Mouse (Mus musculus): ENCODE measurements around the gene Rbfox3. TPM values are rescaled to one million over a fixed set of nuclear protein-coding genes. Genes with fewer than 3 reads are reported as not detected.
A peak's percentile ranks its signal among the peaks of the same experiment; 100 is the strongest.

Rbfox3 gene
- polyA plus RNA-seq, 1 experiment from 2014 or later: 0.97 TPM

- H3K27me3 ChIP-seq (replicated peaks; ENCODE audit: insufficient read depth, low read length): 0 out of 2 replicates have a peak, but pooled peaks cover 5% of the 10 kb centered on the region
Observed at GRCm38 (mm10) chr11:118742762-118743161, 168.6 kb downstream of the Rbfox3 start.

GRCm38 (mm10) chr11:118741262-118741661 lies 170.1 kb downstream of the Rbfox3 start:
- H3K36me3 ChIP-seq (ENCODE audit: insufficient read depth, low read length): no peaks in the 10 kb centered on the region
- H3K4me1 ChIP-seq (ENCODE audit: insufficient read depth, low read depth, low read length): no peaks in the 10 kb centered on the region
- H3K27ac ChIP-seq (ENCODE audit: low read length): no peak overlapping the region
- 35% methylated on average over 6 of the region's 6 CpGs for WGBS
- ATAC-seq (no peak), DNase-seq (ENCODE audit: low spot score) (no peak)
- no peak overlapping the region for H3K4me3 ChIP-seq (ENCODE audit: low read depth, low read length)
- 0 out of 2 replicates have a peak, but pooled peaks cover 5% of the 10 kb centered on the region for H3K27me3 ChIP-seq (replicated peaks; ENCODE audit: insufficient read depth, low read length)
- no peak overlapping the region for H3K4me2 ChIP-seq (replicated peaks; ENCODE audit: low read depth, low read length)
- H3K9ac ChIP-seq (replicated peaks; ENCODE audit: low read depth): no peak overlapping the region
- no peaks in the 10 kb centered on the region for H3K9me3 ChIP-seq (ENCODE audit: low read length)
- peak; percentile 28 for TF ChIP-seq CTCF (IDR thresholded peaks at IDR 0.05)
- TF ChIP-seq EP300 (IDR thresholded peaks at IDR 0.05): no peak

More at GRCm38 (mm10) chr11:118742762-118743161, 168.6 kb downstream of the Rbfox3 start:
- DNase-seq (ENCODE audit: low spot score): peak; percentile 61
- Histone ChIP-seq H3K4me2 (replicated peaks; ENCODE audit: low read depth, low read length) (no peak overlapping the region), H3K27ac (ENCODE audit: low read length) (no peak overlapping the region), H3K9me3 (ENCODE audit: low read length) (no peaks in the 10 kb centered on the region), H3K36me3 (ENCODE audit: insufficient read depth, low read length) (no peaks in the 10 kb centered on the region), H3K4me3 (ENCODE audit: low read depth, low read length) (no peak overlapping the region), H3K4me1 (ENCODE audit: insufficient read depth, low read depth, low read length) (no peaks in the 10 kb centered on the region), H3K9ac (replicated peaks; ENCODE audit: low read depth) (no peak overlapping the region)
- no peak for ATAC-seq
- 9% methylated on average over 3 of the region's 3 CpGs for WGBS
- TF ChIP-seq CTCF (IDR thresholded peaks at IDR 0.05) (peak; percentile 81), EP300 (IDR thresholded peaks at IDR 0.05) (no peak)

GRCm38 (mm10) chr11:118740001-118740400 lies 171.4 kb downstream of the Rbfox3 start:
- TF ChIP-seq EP300 (IDR thresholded peaks at IDR 0.05): no peak
- peak; percentile 89 for TF ChIP-seq CTCF (IDR thresholded peaks at IDR 0.05)
- Histone ChIP-seq H3K27ac (ENCODE audit: low read length) (no peak overlapping the region), H3K4me2 (replicated peaks; ENCODE audit: low read depth, low read length) (no peak overlapping the region), H3K9ac (replicated peaks; ENCODE audit: low read depth) (no peak overlapping the region), H3K27me3 (replicated peaks; ENCODE audit: insufficient read depth, low read length) (0 out of 2 replicates have a peak, but pooled peaks cover 5% of the 10 kb centered on the region), H3K9me3 (ENCODE audit: low read length) (no peaks in the 10 kb centered on the region), H3K4me1 (ENCODE audit: insufficient read depth, low read depth, low read length) (no peaks in the 10 kb centered on the region), H3K4me3 (ENCODE audit: low read depth, low read length) (no peak overlapping the region), H3K36me3 (ENCODE audit: insufficient read depth, low read length) (no peaks in the 10 kb centered on the region)
- no peak for ATAC-seq
- peak; percentile 83 for DNase-seq (ENCODE audit: low spot score)
- WGBS: 12% methylated on average over 6 of the region's 6 CpGs

- WGBS: 11% methylated on average over 23 of the region's 23 CpGs
- TF ChIP-seq EP300 (IDR thresholded peaks at IDR 0.05): no peak
- peak; percentile 96 for TF ChIP-seq CTCF (IDR thresholded peaks at IDR 0.05)
- ATAC-seq (peak; percentile 27; the same call in 1 of the 2 replicates), DNase-seq (ENCODE audit: low spot score) (peak; percentile 75)
- 0 out of 2 replicates have a peak, but pooled peaks cover 5% of the 10 kb centered on the region for H3K27me3 ChIP-seq (replicated peaks; ENCODE audit: insufficient read depth, low read length)
- H3K9ac ChIP-seq (replicated peaks; ENCODE audit: low read depth): no peak overlapping the region
- no peaks in the 10 kb centered on the region for H3K4me1 ChIP-seq (ENCODE audit: insufficient read depth, low read depth, low read length)
- no peaks in the 10 kb centered on the region for H3K9me3 ChIP-seq (ENCODE audit: low read length)
- no peak overlapping the region for H3K4me3 ChIP-seq (ENCODE audit: low read depth, low read length)
- no peak overlapping the region for H3K27ac ChIP-seq (ENCODE audit: low read length)
- H3K36me3 ChIP-seq (ENCODE audit: insufficient read depth, low read length): no peaks in the 10 kb centered on the region
- no peak overlapping the region for H3K4me2 ChIP-seq (replicated peaks; ENCODE audit: low read depth, low read length)
Observed at GRCm38 (mm10) chr11:118738855-118739832, 172.3 kb downstream of the Rbfox3 start.

- Histone ChIP-seq H3K27me3 (replicated peaks; ENCODE audit: insufficient read depth, low read length) (0 out of 2 replicates have a peak, but pooled peaks cover 5% of the 10 kb centered on the region), H3K9me3 (ENCODE audit: low read length) (no peaks in the 10 kb centered on the region), H3K9ac (replicated peaks; ENCODE audit: low read depth) (no peak overlapping the region), H3K36me3 (ENCODE audit: insufficient read depth, low read length) (no peaks in the 10 kb centered on the region), H3K4me2 (replicated peaks; ENCODE audit: low read depth, low read length) (no peak overlapping the region), H3K4me3 (ENCODE audit: low read depth, low read length) (no peak overlapping the region), H3K4me1 (ENCODE audit: insufficient read depth, low read depth, low read length) (no peaks in the 10 kb centered on the region), H3K27ac (ENCODE audit: low read length) (no peak overlapping the region)
- TF ChIP-seq CTCF (IDR thresholded peaks at IDR 0.05) (peak; percentile 50), EP300 (IDR thresholded peaks at IDR 0.05) (no peak)
- DNase-seq (ENCODE audit: low spot score) (peak; percentile 6), ATAC-seq (no peak)
- 29% methylated on average over 6 of the region's 7 CpGs for WGBS
Observed at GRCm38 (mm10) chr11:118738323-118738722, 173.1 kb downstream of the Rbfox3 start.

- H3K27ac ChIP-seq (ENCODE audit: low read length): no peak overlapping the region
- TF ChIP-seq CTCF (IDR thresholded peaks at IDR 0.05) (peak; percentile 42), EP300 (IDR thresholded peaks at IDR 0.05) (no peak)
- DNase-seq (ENCODE audit: low spot score) (no peak), ATAC-seq (no peak)
- WGBS: 53% methylated on average over 3 of the region's 3 CpGs
- H3K36me3 ChIP-seq (ENCODE audit: insufficient read depth, low read length): no peaks in the 10 kb centered on the region
- no peaks in the 10 kb centered on the region for H3K4me1 ChIP-seq (ENCODE audit: insufficient read depth, low read depth, low read length)
- no peak overlapping the region for H3K4me3 ChIP-seq (ENCODE audit: low read depth, low read length)
- no peak overlapping the region for H3K9ac ChIP-seq (replicated peaks; ENCODE audit: low read depth)
- no peaks in the 10 kb centered on the region for H3K9me3 ChIP-seq (ENCODE audit: low read length)
- H3K4me2 ChIP-seq (replicated peaks; ENCODE audit: low read depth, low read length): no peak overlapping the region
- 0 out of 2 replicates have a peak, but pooled peaks cover 5% of the 10 kb centered on the region for H3K27me3 ChIP-seq (replicated peaks; ENCODE audit: insufficient read depth, low read length)
Observed at GRCm38 (mm10) chr11:118737821-118738220, 173.6 kb downstream of the Rbfox3 start.

Measured in lung, postnatal 0 days (tissue).